Mouse (Mus musculus) cerebellum, postnatal 4 days (tissue): Measurements from ENCODE around the gene Arsg.
A peak's percentile ranks its signal among the peaks of the same experiment; 100 is the strongest.

Source experiments
- DNase-seq, 2 experiments: peaks; one replicate each; pipeline ENCODE4 v3.0.0; 2022; ENCODE audit warnings: low spot score in 2 of 2, mixed read lengths in 1 of 2

Arsg gene

GRCm38 (mm10) chr11:109494890-109495770 lies 22.0 kb downstream of the Arsg start:
- DNase-seq = no peak

- DNase-seq = no peak
Measured at GRCm38 (mm10) chr11:109495771-109496474, 22.7 kb downstream of the Arsg start.

- no peak for DNase-seq
Measured at GRCm38 (mm10) chr11:109496475-109496993, 23.4 kb downstream of the Arsg start.

- no peak for DNase-seq
Measured at GRCm38 (mm10) chr11:109496996-109497714, 24.0 kb downstream of the Arsg start.

- no peak for DNase-seq
Measured at GRCm38 (mm10) chr11:109497990-109498389, 24.8 kb downstream of the Arsg start.

GRCm38 (mm10) chr11:109500206-109500605 lies 27.0 kb downstream of the Arsg start:
- DNase-seq = no peak

GRCm38 (mm10) chr11:109504977-109505376 lies 31.8 kb downstream of the Arsg start:
- peak in 1 of 2 experiments; percentile 34 for DNase-seq

GRCm38 (mm10) chr11:109505823-109506222 lies 32.6 kb downstream of the Arsg start:
- no peak for DNase-seq

- DNase-seq = no peak
Measured at GRCm38 (mm10) chr11:109507068-109507467, 33.9 kb downstream of the Arsg start.

- no peak for DNase-seq
Measured at GRCm38 (mm10) chr11:109512995-109513675, 40.0 kb downstream of the Arsg start.

GRCm38 (mm10) chr11:109514064-109514612 lies 41.0 kb downstream of the Arsg start:
- DNase-seq = no peak

- DNase-seq = no peak
Measured at GRCm38 (mm10) chr11:109517330-109517729, 44.2 kb downstream of the Arsg start.

- no peak for DNase-seq
Measured at GRCm38 (mm10) chr11:109517816-109518215, 44.6 kb downstream of the Arsg start.

- DNase-seq = no peak
Measured at GRCm38 (mm10) chr11:109520958-109521357, 47.8 kb downstream of the Arsg start.

GRCm38 (mm10) chr11:109524869-109525268 lies 51.7 kb downstream of the Arsg start:
- no peak for DNase-seq

- no peak for DNase-seq
Measured at GRCm38 (mm10) chr11:109525571-109525970, 52.4 kb downstream of the Arsg start.

- peak in 1 of 2 experiments; percentile 18 for DNase-seq
Measured at GRCm38 (mm10) chr11:109530030-109530429, 56.9 kb downstream of the Arsg start.

- no peak for DNase-seq
Measured at GRCm38 (mm10) chr11:109535966-109536365, 62.8 kb downstream of the Arsg start.

- no peak for DNase-seq
Measured at GRCm38 (mm10) chr11:109536939-109537338, 63.8 kb downstream of the Arsg start.

GRCm38 (mm10) chr11:109539290-109539689 lies 66.1 kb downstream of the Arsg start:
- no peak for DNase-seq

- no peak for DNase-seq
Measured at GRCm38 (mm10) chr11:109543466-109543865, 70.3 kb downstream of the Arsg start.
